Mouse (Mus musculus) c-Kit-negative CD71-positive TER-119-positive erythroid progenitor cells, embryonic 14.5 days (primary cell): ENCODE results near the gene Trhde.

Source experiments
- DNase-seq: peaks from one replicate; pipeline ENCODE4 v3.0.0-alpha.2; 2013; ENCODE audit warnings: low read depth, low spot score

Trhde gene

DNA sequence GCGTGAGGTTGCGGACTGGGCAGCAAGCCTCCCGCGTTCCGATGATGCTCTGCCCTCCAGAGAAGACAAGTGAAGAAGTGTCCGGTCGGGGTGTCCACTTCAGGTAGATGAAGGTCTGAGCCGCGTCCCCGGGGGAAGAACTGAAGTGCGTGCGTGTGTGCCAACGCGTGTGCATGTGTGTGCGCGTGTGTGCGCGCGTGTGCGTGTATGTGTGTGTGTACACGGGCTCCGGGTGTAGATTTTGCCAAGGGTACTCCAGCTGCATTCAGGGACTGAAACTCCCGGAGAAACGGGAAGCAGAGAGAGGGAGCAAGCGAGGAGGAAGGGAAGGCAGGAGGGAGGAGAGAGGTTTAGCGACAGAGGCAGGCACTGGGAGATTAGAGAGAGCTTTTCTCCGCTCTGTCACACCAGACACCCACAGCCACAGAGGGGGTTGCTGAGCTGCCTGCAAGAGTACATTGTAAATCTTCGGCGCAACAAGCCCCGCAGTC is at the start of gene Trhde:
TSS of gene Trhde (minus strand) at position 147 of the 491 bp plus-strand sequence.
- no peak for DNase-seq

DNA sequence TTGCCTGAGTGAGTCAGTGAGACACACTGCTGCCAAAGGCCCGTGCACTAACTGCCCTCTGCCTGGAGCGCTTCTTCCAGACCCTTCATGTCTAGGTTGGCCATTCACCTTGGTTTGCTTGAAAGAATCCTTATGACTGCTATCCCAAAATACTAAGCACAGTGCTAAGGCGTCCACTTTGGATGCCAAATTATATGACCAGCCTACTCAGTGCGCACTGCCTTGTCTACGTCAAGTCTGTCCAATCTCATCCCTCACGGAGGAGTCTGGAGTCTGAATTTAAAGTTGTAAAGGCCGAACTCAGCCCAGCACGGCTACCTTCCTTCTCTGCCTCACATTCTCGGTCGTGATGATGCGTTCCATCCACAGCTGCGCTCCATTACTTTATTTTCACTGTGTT is 39.9 kb upstream of the Trhde start:
- no peak for DNase-seq

DNA sequence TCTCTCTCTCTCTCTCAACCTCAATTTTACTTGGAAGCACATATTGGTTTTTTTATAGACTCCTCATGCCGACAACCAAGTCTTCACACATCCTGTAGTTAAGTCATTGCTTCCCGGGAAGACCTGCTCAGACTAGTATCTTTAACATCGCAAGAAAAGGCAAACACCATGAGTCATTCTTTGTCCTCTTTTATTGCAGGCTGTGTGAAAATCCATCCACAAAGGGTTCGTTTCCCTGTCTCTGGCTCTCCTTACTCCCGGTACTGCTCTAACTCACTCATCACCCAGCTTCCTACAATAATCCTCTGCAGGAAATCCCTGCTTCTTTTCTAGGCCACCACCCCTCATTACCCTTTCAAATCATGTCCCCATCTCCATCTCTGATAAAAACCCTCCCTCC is 39.3 kb upstream of the Trhde start:
- DNase-seq = no peak

DNA sequence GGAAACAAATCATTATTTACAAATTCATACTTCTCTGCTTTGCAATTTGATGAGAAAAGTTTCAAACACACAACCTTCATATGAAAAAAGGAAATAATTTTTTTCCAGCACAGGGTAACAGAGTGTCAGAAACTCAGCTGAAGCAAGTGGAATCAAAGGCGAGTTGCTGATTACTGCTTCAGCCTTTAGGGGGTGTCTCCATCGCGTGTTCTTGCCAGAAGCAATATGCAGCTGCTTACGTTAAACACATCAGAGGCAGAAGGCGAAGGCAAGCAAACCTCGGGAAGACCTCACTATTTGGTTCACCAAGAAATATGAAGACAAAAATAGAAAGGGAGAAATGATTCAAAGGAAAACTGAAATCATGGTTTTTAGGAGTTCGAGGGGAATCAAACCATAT is 29.2 kb upstream of the Trhde start:
- DNase-seq = no peak

DNA sequence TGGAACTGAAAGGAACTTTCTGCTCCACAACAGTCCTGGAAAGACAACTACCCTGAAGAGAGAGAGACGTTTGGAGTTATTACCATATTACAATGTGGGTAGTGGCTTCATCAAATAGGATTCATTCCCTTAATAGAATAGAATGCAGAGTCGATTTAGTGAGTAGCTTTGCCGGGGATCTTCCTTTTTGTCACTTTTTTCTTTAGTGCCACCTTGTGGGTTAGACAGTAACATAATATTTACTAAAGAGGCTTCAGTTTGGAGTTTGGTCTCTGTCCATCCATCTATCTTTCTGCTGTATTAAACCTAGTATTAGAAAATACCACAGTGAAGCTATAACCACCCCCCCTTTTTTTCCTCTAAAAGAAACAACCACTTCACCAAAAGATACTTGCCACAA is 6.7 kb upstream of the Trhde start:
- no peak for DNase-seq

DNA sequence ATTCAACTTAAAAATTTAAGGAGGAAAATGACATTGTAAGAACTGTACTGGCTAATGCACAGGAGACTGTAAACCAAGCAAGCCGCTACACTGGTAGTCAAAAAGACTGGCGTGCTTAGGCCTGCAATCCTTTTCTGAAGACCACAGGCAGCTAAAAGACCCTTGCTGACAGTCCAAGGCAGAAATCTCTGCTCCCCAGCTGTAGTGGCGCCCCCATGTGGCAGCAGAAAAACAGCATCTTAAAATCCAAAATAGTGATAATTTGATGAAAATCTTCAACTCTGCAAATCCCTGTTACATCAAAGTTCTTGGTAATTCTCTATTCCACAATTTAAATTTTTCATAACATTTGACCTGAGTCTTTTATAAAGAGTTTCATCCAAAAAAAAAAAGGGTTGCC is 3.8 kb upstream of the Trhde start:
- DNase-seq = no peak

DNA sequence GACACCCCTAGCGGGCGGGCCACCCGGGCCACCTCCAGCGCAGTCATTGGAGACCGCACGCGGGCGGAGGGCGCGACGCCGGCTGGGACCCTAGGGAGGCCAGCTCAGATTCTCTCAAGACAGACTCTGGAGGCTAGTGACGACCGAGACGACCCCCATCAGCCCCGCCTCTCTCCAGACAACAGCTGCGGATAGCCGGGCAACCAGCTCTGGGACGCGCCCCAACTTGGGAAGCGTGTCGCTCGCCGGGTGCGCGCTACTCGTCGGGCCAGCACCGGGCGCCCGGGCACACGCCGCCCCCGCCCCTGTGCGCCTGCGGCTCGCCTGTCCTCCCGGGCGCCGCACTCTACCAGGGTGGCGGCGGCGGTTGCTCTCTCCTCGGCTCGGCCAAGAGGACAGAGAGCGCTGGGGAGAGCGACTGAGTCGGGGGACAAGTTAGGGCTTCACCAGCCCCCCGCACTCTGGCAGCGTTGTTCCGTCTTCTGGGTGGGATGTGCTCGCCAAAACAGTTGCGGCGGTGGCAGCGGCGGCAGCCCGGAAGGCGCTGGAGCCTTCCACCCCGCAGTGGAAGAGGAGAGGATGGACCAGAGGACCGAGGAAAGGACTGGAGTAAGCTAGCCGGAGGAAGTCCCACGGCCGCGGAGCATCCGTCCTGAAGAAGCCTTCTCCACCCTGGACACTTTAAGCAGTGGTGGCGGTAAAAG is 498 bp downstream of the Trhde start:
- no peak for DNase-seq

DNA sequence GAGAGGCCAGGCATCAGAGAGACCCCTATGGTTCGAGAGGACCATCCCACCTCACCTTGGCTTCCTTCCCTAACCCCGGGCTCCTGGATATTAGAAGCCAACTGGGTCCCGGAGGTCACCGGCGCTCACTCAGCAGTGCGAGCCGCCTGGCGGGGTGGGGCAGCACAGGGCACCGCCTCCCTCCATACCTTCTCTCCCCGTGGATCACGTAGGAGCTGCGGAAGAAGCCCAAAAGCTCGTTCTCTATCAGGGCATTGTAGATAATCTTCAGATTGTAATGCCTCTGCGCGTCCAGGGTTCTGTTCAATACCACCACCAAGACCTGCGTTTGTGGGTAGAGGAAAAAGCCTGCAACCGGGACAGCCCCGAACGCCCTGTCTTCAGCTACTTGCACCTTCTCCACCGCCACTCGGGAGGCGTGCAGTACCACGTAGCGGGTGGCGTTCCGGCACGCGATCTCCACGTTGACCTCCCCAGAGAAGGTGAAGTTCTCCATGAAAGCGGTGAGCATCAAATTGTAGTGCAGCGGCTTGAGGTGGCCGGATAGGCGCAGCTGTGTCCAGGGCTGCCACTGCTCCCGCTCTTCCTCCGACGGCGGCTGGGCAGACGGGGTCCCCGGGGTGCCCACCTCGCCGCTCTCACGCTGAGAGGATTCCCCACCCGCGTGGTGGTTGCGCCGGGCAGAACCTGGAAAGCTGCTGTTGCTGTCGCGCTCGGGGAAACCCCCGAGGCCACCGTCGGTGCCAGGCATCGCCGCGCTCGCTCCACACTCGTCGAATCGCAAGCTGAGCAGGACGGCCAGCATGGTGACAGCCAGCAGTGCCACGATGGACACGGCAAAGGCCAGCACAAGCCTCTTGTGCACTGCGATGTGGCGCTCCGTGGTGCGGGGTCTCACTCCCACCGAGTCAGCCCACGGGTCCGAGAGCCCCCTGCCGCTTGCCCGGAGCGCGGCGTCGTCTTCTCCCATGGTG is 1.5 kb downstream of the Trhde start:
- DNase-seq = no peak

DNA sequence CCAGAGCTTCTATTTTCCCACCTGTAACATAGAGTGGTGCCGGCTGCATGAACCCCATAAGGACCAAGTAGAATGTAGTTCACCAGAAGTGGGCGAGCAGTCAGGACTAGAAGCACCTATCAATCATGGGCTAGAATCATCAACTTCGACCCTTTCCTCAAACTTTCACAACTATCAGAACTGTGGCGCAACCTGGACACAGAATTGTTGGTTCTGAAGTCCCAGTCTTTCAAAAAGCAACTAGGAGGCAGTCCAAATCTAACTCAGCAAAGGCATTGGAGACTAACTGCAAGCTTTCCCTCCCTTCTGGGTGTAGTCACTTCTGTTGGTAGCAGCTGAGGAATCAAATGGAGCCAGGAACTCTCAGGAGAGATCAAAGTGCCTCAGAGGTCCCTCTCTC is 2.6 kb downstream of the Trhde start:
- no peak for DNase-seq

DNA sequence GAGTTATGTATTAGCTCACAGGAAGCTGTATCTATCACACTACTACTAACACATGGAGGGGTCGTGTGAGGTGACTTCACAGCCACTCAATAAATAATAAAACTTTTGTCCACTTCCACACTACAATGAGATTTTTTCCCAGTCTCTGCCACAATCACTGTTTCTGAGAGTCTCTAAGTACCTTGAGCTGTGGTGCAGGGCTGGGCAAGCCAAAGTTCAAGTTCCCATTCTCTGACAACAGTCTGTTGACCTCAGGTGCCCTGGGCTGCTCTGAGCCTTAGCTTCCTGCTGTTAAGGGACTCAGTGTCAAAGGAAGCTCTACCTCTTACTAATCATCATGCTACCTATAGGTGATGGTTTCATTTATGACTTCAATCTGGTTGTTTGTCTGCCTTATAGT is 3.3 kb downstream of the Trhde start:
- no peak for DNase-seq

DNA sequence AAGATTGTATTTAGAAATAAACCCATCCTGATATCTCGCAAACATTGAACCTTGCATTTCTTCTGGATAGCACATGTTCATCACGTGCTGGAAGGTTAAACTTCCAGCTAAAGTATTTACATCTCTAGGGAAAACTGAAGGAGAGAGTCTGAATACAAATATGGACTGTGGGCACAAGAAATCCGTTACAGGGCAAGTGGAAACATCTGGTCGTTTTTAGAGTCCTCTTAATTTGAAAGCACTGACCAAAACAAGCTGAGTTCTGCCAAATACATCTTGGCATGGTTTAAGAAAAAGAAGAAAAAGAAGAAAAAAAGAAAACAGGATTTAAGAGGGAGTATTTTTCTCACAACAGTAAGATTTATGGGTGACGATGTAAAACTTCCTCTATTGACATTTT is 3.9 kb downstream of the Trhde start:
- no peak for DNase-seq

DNA sequence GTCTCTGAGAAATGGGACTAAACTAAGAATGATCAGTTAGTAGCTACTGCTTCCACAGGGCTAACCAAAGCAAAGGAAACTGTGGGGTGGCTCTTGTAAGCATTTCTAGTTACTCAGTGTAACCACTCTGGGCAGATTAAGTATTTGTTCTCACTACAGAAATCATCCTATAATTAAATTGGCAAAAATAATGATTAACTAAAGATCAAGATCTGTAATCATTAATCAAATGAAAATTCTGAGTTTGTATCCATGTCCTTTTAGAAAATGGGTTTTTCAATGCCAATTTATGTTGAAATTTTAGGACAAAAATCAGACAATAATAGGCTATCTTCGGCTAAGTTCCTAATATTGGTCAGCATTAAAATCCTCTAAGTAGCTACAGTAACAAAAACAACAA is 4.4 kb downstream of the Trhde start:
- no peak for DNase-seq

DNA sequence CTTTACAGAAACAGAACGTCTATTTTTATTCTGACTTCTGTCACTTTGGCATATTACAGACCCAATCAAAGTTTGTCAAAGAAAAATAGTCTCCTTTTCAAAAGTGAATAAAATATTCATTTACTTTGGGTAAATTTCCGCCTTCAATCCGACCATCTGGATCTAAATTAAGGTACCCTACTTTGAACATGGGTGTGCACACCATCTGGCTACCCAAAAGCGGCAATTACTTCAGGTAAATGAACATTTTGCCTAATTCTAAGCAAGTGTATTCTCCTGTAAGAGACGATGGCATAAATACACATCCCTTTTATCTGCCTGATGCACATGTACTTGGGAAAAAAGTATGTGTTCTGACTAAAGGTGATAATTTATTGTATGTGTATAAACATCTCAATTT is 5.2 kb downstream of the Trhde start:
- DNase-seq = no peak

DNA sequence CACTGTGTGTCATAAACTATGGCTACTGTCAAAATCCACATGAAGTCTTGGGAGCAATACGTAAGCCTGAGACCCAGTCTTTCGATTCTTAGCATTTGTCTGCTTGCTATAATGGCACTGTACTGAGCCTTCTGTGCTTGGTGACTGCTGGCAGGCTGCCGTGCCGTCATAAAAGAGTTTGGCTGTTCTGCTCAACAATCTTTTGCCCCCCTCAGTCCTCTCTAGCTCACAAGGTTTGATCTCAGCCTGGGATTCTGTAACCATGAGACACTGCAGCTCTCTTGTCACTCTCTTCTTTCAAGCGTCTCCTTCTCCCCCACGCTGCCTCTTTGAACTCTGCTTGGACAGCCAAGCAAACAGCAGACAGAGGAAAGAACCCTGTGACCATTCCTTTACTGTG is 7.9 kb downstream of the Trhde start:
- DNase-seq = no peak

DNA sequence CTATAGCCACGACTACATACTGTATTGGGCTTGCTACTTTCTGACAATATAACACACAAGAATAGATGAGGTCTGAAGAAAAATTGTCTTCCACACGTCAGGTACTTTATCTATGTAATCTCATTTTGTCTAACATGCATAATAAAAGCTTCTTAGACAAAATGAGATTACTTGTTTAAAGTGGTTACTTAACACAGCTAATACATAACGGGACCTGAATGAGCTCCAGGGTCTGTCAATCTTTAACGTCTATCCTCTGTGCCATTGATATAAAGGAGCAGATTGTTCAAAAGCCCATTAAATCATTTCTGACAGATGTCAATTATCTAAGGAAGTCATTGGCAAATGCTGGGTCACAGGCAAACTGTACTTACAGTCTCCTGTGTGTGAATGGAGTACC is 36.2 kb downstream of the Trhde start:
- no peak for DNase-seq

DNA sequence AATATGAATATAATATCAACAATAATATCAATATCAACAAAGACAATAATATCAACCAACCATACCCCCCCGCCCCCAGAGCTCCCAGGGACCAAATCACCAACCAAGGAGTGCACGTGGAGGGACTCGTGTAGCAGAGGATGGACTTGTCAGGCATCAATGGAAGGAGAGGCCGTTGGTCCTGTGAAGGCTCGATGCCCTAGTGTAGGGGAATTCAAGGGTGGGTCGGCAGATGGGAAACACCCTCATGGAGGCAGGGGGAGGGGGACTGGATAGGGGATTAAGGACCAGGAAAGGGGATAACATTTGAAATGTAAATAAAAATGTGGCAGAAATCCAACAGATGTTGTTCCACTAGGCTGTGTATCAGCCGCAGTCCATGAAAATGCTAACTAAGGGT is 40.0 kb downstream of the Trhde start:
- no peak for DNase-seq

DNA sequence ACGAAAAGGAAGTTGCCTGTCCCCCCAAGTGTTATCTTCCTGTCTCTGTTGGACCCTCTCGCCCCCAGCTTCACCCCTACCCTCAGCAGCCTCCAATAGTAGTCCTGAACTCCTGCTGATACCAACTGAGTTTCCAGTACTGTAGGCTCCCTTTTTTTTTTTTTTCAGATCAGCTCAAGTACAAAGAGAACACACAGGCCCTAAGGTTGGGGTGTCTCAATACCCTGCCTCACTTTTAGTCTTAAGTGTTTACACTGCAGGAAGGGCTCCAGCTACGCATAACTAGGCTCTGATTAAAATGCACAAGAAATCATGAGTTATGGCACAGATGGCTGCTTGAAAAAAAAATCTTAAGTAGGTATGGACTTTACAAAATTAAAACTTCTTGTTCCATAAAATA is 42.9 kb downstream of the Trhde start:
- DNase-seq = no peak

DNA sequence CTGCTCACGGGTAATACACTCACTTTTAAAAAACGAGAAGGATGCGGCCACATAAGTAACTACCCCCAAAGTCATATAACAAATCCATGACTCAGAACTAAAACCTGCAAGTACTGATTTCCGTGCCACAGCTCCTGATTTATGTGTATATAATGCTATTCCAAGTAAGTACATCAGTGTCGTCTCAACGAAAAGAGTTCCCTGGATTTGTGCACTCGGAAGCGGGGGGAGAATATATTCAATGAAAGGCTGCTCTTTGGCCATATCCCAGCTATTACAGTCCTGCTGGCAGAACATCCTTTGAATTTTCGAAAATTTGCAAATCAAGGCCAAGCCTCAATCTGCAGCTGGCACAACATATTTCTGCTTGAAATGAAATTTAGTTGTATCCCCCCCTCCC is 43.5 kb downstream of the Trhde start:
- no peak for DNase-seq

DNA sequence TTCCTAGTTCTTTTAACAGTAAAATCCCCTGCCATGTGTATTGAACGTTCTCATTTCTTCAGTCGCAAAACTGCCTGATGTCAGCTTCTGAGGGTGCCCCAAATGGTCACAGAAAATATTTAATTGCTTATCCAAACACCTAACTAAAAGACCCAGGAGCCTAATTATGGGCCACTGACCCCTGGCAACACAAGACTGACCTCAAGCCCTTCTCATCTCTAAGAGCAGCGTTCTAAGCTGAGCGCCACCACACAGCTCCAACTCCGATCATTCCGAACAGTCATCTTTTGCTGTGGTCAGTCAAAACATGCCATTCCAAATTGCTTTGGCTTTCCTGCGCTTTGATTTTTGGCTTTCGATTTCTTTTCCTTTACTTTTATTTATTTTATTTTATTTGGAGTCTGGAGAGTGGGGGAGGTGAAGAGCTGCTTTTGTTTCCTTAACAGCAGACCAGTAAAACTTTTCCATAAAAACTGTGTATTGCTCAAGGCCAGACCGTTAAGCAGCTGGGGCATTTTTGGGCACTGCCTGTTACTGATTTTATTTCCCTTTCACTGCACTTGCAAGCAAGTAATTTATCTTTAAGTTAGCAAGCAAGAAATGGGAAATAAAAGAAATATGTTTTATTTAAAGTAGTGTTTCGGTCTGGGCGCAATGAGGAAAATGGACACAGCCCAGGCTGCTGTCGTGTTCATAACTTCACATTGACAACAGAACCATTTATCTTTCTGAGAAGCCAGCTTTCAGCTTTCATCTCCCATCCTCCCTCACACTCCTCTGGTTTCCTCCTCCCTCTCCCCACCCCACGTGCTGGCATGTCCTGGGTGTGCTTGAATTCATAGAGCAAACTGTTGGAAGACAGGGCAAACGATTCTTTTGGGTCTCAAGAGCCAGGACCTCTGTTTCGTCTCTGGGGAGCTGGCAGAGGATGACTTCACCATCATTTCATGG is 59.1 kb downstream of the Trhde start:
- DNase-seq = no peak

DNA sequence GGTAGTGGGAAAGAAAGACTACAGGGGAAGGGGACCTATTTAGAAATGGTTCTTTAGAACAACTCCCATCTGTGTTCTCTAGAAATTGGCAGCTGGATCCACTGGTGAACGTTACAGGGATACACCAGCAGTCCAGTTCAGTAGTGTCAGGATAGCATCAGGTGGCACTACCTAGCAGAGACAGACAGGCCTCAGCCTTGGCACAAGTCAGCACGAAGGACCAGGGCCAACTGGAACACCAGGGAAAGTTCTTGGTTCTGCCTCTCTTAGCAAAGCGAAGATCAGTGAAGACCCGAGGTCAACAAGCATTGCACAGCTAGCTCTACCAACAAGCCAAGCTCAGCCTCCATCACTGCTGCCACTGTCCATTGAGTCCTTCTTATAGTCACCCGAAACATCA is 62.2 kb downstream of the Trhde start:
- no peak for DNase-seq

DNA sequence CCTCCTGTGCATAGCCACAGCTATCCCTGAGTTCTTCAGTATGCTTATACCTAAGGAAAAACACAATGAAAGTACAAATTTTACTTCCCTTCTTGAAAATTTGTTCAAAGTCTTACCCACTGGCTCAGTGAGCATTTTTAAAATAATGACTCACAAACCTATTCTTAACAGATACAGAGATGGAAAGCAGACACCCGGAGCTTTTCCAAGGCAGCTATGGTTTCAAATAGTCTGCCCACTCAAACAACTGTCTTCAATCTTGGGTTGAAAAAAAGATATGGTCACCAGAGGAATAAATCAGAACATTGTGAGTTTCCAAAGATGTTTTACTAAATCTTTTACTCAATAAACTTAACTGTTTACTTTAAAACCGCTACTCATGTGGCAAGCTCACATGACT is 64.5 kb downstream of the Trhde start:
- no peak for DNase-seq

DNA sequence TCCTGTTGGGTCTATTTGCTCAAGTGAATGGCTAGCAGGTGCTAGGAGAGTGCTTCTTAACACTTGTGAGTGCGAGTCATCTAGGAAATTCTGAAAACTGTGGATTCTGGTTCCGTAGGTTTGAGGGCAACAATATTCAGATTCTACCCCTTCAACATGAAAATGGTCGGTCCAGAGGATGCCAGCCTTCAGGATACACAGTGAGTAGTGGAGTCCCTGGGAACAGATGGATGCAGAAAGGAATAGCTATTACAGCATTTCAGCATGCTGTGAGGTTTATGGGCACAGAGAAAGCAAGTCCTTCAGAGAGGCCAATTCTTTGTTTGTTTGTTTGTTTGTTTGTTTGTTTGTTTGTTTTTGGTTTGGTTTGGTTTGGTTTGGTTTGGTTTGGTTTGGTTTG is 65.7 kb downstream of the Trhde start:
- no peak for DNase-seq
